ENCODE assay signal across 17 mouse cellular contexts in genomic region chr5:126281782-126282181, GRCm38 (mm10).
DNase-seq lines count a peak whose midpoint lies in the region; ATAC-seq and TF ChIP-seq lines count a peak whose summit lies in the region.
"Had no signal": no experiment of that assay in that cellular context is flagged by ENCODE, and none has a peak within 500 bp of the region (broad histone marks: within the 10 kb centered on the region; RNA-seq: fewer than 3 reads in every experiment).

No protein-coding gene starts in this region.

- TF ChIP-seq CTCF in forebrain, postnatal 0 days (IDR thresholded peaks at IDR 0.05; ENCODE audit: low read depth): no peak

- no peak for DNase-seq in forebrain, embryonic 10.5 days (ENCODE audit: extremely low spot score, low spot score)
- DNase-seq in forebrain, postnatal 0 days: no peak
- peak; percentile 31 for DNase-seq in limb, embryonic 10.5 days (ENCODE audit: low spot score)
- DNase-seq in retina, embryonic 14.5 days (ENCODE audit: low spot score): peak; percentile 48
- no peak for DNase-seq in adrenal gland, adult 2 months
- DNase-seq in thymus, postnatal 25 days: no peak
- DNase-seq: cerebellum, postnatal 25 days; gastrocnemius, postnatal 10 days; kidney, postnatal 10 days had no signal

- peaks cover 9% of the 10 kb centered on the region; the same call in 1 of the 2 replicates for H3K27me3 ChIP-seq in forebrain, embryonic 10.5 days (ENCODE audit: poor library complexity, severe bottlenecking)
- no peaks in the 10 kb centered on the region for H3K27me3 ChIP-seq in forebrain, postnatal 0 days (ENCODE audit: insufficient read depth, low read length)
- no peaks in the 10 kb centered on the region; the same call in 1 of the 2 replicates for H3K27me3 ChIP-seq in midbrain, embryonic 12.5 days
- 0 out of 2 replicates have a peak, but pooled peaks cover 2% of the 10 kb centered on the region for H3K27me3 ChIP-seq in midbrain, embryonic 13.5 days
- H3K27me3 ChIP-seq in limb, embryonic 10.5 days (ENCODE audit: low read depth, poor library complexity, severe bottlenecking): no peaks in the 10 kb centered on the region
- H3K27me3 ChIP-seq: CH12.LX; embryonic facial prominence, embryonic 15.5 days had no signal

- no peaks in the 10 kb centered on the region for H3K9me3 ChIP-seq in forebrain, embryonic 10.5 days
- H3K9me3 ChIP-seq in forebrain, postnatal 0 days (ENCODE audit: low read length): no peaks in the 10 kb centered on the region
- no peaks in the 10 kb centered on the region for H3K9me3 ChIP-seq in midbrain, embryonic 12.5 days
- no peaks in the 10 kb centered on the region for H3K9me3 ChIP-seq in midbrain, embryonic 13.5 days
- no peaks in the 10 kb centered on the region for H3K9me3 ChIP-seq in limb, embryonic 10.5 days (replicated peaks)
- H3K9me3 ChIP-seq: embryonic facial prominence, embryonic 15.5 days had no signal

- WGBS in forebrain, embryonic 10.5 days: 5% methylated on average over 7 of the region's 7 CpGs
- 11% methylated on average over 7 of the region's 7 CpGs for WGBS in forebrain, postnatal 0 days
- WGBS in midbrain, embryonic 12.5 days: under 1% methylated on average over 7 of the region's 7 CpGs
- 4% methylated on average over 7 of the region's 7 CpGs for WGBS in midbrain, embryonic 13.5 days
- WGBS in limb, embryonic 10.5 days: 7% methylated on average over 7 of the region's 7 CpGs

- no peaks in the 10 kb centered on the region for H3K36me3 ChIP-seq in forebrain, embryonic 10.5 days (replicated peaks)
- H3K36me3 ChIP-seq in forebrain, postnatal 0 days (ENCODE audit: insufficient read depth): no peaks in the 10 kb centered on the region
- H3K36me3 ChIP-seq in midbrain, embryonic 12.5 days: no peaks in the 10 kb centered on the region
- no peaks in the 10 kb centered on the region for H3K36me3 ChIP-seq in midbrain, embryonic 13.5 days
- H3K36me3 ChIP-seq in limb, embryonic 10.5 days: no peaks in the 10 kb centered on the region
- H3K36me3 ChIP-seq: embryonic facial prominence, embryonic 15.5 days had no signal

- no peak overlapping the region for H3K4me2 ChIP-seq in forebrain, postnatal 0 days (ENCODE audit: low read depth)
- peak overlapping the region; percentile 17; the same call in 1 of the 2 replicates for H3K4me2 ChIP-seq in midbrain, embryonic 12.5 days (replicated peaks)
- H3K4me2 ChIP-seq in midbrain, embryonic 13.5 days (replicated peaks): no peak overlapping the region
- H3K4me2 ChIP-seq: embryonic facial prominence, embryonic 15.5 days had no signal

- no peak for ATAC-seq in forebrain, postnatal 0 days
- no peak for ATAC-seq in midbrain, embryonic 12.5 days (ENCODE audit: low FRiP score, low read depth)
- ATAC-seq in midbrain, embryonic 13.5 days: no peak
- ATAC-seq: forebrain, embryonic 16.5 days; inflammation-experienced regulatory T-cells, adult 6 months; lung, postnatal 0 days had no signal

- no peak overlapping the region for H3K9ac ChIP-seq in forebrain, postnatal 0 days
- no peak overlapping the region for H3K9ac ChIP-seq in midbrain, embryonic 12.5 days (replicated peaks)
- H3K9ac ChIP-seq in midbrain, embryonic 13.5 days (replicated peaks): no peak overlapping the region
- H3K9ac ChIP-seq: embryonic facial prominence, embryonic 15.5 days; liver, embryonic 14.5 days had no signal

- peaks cover 22% of the 10 kb centered on the region for H3K4me1 ChIP-seq in forebrain, embryonic 10.5 days
- peaks cover 5% of the 10 kb centered on the region; the same call in 1 of the 2 replicates for H3K4me1 ChIP-seq in forebrain, postnatal 0 days (ENCODE audit: insufficient read depth)
- H3K4me1 ChIP-seq in midbrain, embryonic 12.5 days: peaks cover 9% of the 10 kb centered on the region
- peaks cover 13% of the 10 kb centered on the region for H3K4me1 ChIP-seq in midbrain, embryonic 13.5 days (replicated peaks)
- H3K4me1 ChIP-seq in limb, embryonic 10.5 days: peaks cover 10% of the 10 kb centered on the region
- H3K4me1 ChIP-seq: embryonic facial prominence, embryonic 15.5 days had no signal

- H3K4me3 ChIP-seq in forebrain, embryonic 10.5 days: no peak overlapping the region
- no peak overlapping the region for H3K4me3 ChIP-seq in forebrain, postnatal 0 days (ENCODE audit: low read depth, low read length)
- no peak overlapping the region for H3K4me3 ChIP-seq in midbrain, embryonic 12.5 days
- H3K4me3 ChIP-seq in midbrain, embryonic 13.5 days (replicated peaks): no peak overlapping the region
- no peak overlapping the region for H3K4me3 ChIP-seq in limb, embryonic 10.5 days
- H3K4me3 ChIP-seq: embryonic facial prominence, embryonic 15.5 days had no signal

- peak overlapping the region; percentile 8; the same call in 1 of the 2 replicates for H3K27ac ChIP-seq in forebrain, embryonic 10.5 days
- H3K27ac ChIP-seq in forebrain, postnatal 0 days (ENCODE audit: low read depth, low read length): no peak overlapping the region
- no peak overlapping the region for H3K27ac ChIP-seq in midbrain, embryonic 12.5 days (replicated peaks)
- no peak overlapping the region for H3K27ac ChIP-seq in midbrain, embryonic 13.5 days
- H3K27ac ChIP-seq in limb, embryonic 10.5 days: peak overlapping the region; percentile 68
- H3K27ac ChIP-seq: embryonic facial prominence, embryonic 15.5 days; liver, embryonic 14.5 days had no signal

Comparison
In these comparisons a context has a peak if more than half of its experiments do, and no peak if none do; other contexts are left out.
1. H3K27ac ChIP-seq: peak in forebrain, embryonic 10.5 days (single experiment) and limb, embryonic 10.5 days (single experiment); none in forebrain, postnatal 0 days (single experiment), midbrain, embryonic 12.5 days (single experiment) and midbrain, embryonic 13.5 days (single experiment).
2. DNase-seq: peak in limb, embryonic 10.5 days (single experiment) and retina, embryonic 14.5 days (single experiment); none in forebrain, embryonic 10.5 days (single experiment), forebrain, postnatal 0 days (single experiment), adrenal gland, adult 2 months (single experiment) and thymus, postnatal 25 days (single experiment).